Mouse (Mus musculus) midbrain, embryonic 15.5 days (tissue): ENCODE results near the gene Ddx42. TPM values are rescaled to one million over a fixed set of nuclear protein-coding genes. Genes with fewer than 3 reads are reported as not detected.
"Not testable (repeated sequence)": the region's sequence is repeated elsewhere in the genome, so short reads cannot be mapped to it uniquely, and the experiment has no call there.

Experiments
- ATAC-seq: fragments of 200-750 bp; cut with Nextera tagmentation; replicated peaks from 2 replicates; pipeline ENCODE4 v1.8.0; 2017; ENCODE audit warnings: moderate TSS enrichment
- H3K27ac ChIP-seq: fragments of 300-500 bp; sonication (generic); 2 replicates; pipeline ENCODE4 v1.5.1; 2015; ENCODE audit warnings: mild to moderate bottlenecking, inconsistent platforms
- H3K27me3 ChIP-seq: fragments of 300-500 bp; sonication (generic); replicated peaks from 2 replicates; pipeline ENCODE4 v1.6.1; 2015; ENCODE audit warnings: inconsistent platforms
- H3K36me3 ChIP-seq: fragments of 300-500 bp; sonication (generic); replicated peaks from 2 replicates; pipeline ENCODE4 v1.6.1; 2015; ENCODE audit warnings: inconsistent platforms
- H3K4me1 ChIP-seq: fragments of 300-500 bp; sonication (generic); 2 replicates; pipeline ENCODE4 v1.6.1; 2015; ENCODE audit warnings: inconsistent platforms
- H3K4me2 ChIP-seq: fragments of 300-500 bp; sonication (generic); 2 replicates; pipeline ENCODE4 v1.6.1; 2015; ENCODE audit warnings: inconsistent platforms, mild to moderate bottlenecking, moderate library complexity
- H3K4me3 ChIP-seq: fragments of 300-500 bp; sonication (generic); 2 replicates; pipeline ENCODE4 v1.5.1; 2015; ENCODE audit warnings: mild to moderate bottlenecking, inconsistent platforms
- H3K9ac ChIP-seq: fragments of 300-500 bp; sonication (generic); 2 replicates; pipeline ENCODE4 v1.6.1; 2015; ENCODE audit warnings: mild to moderate bottlenecking, inconsistent platforms
- H3K9me3 ChIP-seq: fragments of 300-500 bp; sonication (generic); 2 replicates; pipeline ENCODE4 v1.6.1; 2016; ENCODE audit warnings: inconsistent platforms
- WGBS: fragments of 180-500 bp; shearing (Covaris S2); methylation state at CpG from one replicate; pipeline ENCODE4 v1.1.7; 2015; ENCODE audit warnings: mixed read lengths; 5-methylcytosine and 5-hydroxymethylcytosine counted together
- polyA plus RNA-seq: library from polyadenylated mRNA; unstranded; fragments of >200 nt; fragmentation: Nextera tagmentation; extraction: Ambion mirVana; gene quantifications from 2 replicates; pipeline ENCODE4 v1.2.1, GENCODE M21; 2015

The Ddx42 gene
- polyA plus RNA-seq, 1 experiment from 2014 or later = 93.6 TPM

DNA sequence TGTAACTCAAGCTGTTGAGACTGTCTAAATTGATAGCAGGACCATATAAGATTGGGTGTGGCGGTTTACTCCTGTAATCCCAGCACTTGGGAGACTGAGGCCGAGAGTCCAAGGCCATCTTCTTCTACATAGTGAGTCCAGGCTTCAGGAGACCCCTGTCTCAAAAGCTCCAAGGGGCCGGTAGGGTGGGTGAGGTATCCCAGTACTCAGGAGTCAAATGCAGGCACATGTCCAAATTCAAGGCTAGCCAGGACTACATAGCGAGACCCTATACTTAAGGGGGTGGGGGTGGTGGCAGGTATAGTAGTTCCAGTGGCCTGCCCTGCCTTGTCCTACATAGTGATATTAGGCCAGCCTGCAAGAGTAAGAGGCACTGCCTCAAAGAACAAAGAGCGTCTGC, 1.9 kb upstream of the Ddx42 start:
- ATAC-seq = no peak
- WGBS = 91% methylated on average over 5 of the region's 5 CpGs
- peak overlapping the region; percentile 92; the same call in 1 of the 2 replicates for H3K4me3 ChIP-seq
- H3K9me3 ChIP-seq = no peaks in the 10 kb centered on the region
- no peaks in the 10 kb centered on the region for H3K27me3 ChIP-seq
- no peak overlapping the region for H3K27ac ChIP-seq
- H3K9ac ChIP-seq = peak overlapping the region; percentile 68; the same call in 1 of the 2 replicates
- H3K36me3 ChIP-seq = peaks cover 24% of the 10 kb centered on the region
- peak overlapping the region; percentile 70 for H3K4me2 ChIP-seq
- H3K4me1 ChIP-seq = peaks cover 45% of the 10 kb centered on the region

DNA sequence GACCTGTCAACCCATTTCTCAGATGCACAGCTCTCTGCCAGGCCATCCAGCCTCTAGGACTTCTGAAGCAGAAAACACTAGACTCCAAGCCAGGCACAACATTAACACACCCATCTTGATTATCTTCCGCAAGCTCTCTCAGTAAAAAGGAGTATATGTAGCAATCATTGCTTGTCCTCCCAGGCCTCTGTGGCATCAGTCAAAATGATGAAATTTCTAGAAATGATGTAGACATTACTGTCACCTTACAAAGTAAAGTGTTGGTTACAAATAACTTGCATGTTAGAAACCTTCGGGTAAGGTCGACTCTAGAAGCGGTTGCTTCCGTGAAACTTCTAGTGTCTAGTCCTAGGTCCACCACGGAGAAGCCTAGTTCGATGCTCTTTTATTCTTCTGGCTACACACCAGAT, 1.3 kb upstream of the Ddx42 start:
- no peak for ATAC-seq
- peaks cover 50% of the 10 kb centered on the region for H3K4me1 ChIP-seq
- H3K4me3 ChIP-seq = peak overlapping the region; percentile 92
- 32% methylated on average over 7 of the region's 7 CpGs for WGBS
- H3K9me3 ChIP-seq = no peaks in the 10 kb centered on the region
- peak overlapping the region; percentile 68 for H3K9ac ChIP-seq
- peaks cover 19% of the 10 kb centered on the region for H3K36me3 ChIP-seq
- no peaks in the 10 kb centered on the region for H3K27me3 ChIP-seq
- peak overlapping the region; percentile 96 for H3K27ac ChIP-seq
- H3K4me2 ChIP-seq = peak overlapping the region; percentile 70

DNA sequence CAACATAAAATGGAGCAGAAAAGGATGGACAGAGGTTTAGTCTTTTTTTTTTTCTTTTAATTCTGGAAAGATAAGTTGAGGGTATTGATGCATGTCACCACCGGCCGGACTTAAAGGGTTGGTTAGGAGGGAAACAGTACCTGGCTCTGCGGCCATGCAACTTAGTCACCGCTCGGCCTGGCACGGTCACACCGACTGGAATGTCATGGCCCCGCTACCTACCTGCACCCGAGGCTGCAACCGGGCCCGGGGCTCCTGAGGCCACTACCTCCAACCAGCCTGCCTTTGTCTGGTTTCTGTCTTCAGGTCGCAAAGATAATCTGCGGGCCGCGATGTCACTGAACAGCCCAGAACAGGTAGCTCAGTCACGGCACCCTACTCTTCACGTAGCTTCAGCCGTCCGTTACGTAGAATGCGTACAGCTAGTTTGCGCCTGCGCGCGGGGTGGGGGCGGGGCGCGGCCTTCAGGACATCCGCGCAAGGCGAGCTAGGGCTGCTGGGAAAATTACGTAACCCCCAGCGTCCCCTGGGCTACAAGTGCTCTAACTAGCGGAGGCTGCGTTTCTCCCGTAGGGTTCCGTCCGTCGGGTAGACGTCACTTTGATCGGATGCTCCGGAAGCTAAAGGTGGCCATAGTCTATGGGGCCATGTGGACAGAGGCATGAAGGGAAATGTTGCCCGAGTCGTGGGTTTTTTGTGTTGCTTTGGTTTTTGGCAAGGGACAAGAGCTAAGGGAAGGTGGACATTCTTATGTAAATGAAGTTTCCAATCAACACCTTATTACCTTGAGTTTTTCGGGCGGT, 598 bp upstream of the Ddx42 start, which contains the start of gene Ccdc47:
TSS of gene Ccdc47 (minus strand) at position 418 of the 803 bp plus-strand sequence.
- H3K9me3 ChIP-seq = no peaks in the 10 kb centered on the region
- 0% methylated on average over 46 of the region's 46 CpGs for WGBS
- H3K9ac ChIP-seq = peak within 1 kb of the TSS; percentile 92
- no peaks in the 10 kb centered on the region for H3K27me3 ChIP-seq
- H3K4me3 ChIP-seq = peak within 1 kb of the TSS; percentile 92
- H3K36me3 ChIP-seq = peaks cover 14% of the 10 kb centered on the region; the same call in 1 of the 2 replicates
- ATAC-seq = peak; percentile 98
- H3K4me2 ChIP-seq = peak within 1 kb of the TSS; percentile 70
- H3K27ac ChIP-seq = peak within 1 kb of the TSS; percentile 96
- peaks cover 54% of the 10 kb centered on the region for H3K4me1 ChIP-seq

DNA sequence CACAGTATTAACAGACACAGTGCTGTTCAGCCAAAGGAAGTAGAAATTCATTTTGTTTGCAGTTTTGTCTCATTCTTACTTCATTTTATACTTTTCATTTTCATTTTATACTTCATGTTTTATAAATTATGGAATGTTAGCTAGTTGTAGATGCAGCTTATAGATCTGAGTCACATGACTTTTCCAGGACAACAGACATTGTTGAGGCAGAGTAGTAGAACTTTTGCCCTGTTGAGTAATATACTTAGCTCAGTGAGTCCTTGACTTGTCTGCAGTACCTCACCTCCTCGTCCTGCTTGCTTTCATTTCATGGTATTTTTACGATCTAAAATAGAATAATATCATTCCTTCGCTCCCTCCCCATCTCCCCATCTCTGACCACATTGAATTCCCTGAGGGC, 3.9 kb downstream of the Ddx42 start:
- ATAC-seq = no peak
- no peak overlapping the region for H3K4me3 ChIP-seq
- H3K9me3 ChIP-seq = no peaks in the 10 kb centered on the region
- H3K27me3 ChIP-seq = no peaks in the 10 kb centered on the region
- peaks cover 36% of the 10 kb centered on the region for H3K4me1 ChIP-seq
- H3K36me3 ChIP-seq = peaks cover 14% of the 10 kb centered on the region; the same call in 1 of the 2 replicates
- H3K27ac ChIP-seq = no peak overlapping the region
- no peak overlapping the region for H3K4me2 ChIP-seq
- WGBS = 93% methylated on average over 3 of the region's 3 CpGs
- no peak overlapping the region for H3K9ac ChIP-seq

DNA sequence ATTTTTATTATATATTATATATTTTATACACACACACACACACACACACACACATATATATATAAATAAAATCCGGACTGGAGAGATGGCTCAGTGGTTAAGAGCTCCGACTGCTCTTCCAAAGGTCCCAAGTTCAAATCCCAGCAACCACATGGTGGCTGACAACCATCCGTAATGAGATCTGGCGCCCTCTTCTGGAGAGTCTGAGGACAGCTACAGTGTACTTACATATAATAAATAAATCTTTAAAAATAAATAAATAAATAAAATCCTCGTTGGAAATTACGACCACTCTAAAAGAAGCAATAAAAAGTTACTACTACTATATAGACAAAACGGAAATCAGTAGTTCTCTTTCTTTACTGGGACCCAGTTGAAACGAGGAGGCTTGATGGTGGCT, 17.3 kb downstream of the Ddx42 start:
- H3K4me2 ChIP-seq, ATAC-seq, H3K9me3 ChIP-seq, H3K27ac ChIP-seq, H3K9ac ChIP-seq, H3K27me3 ChIP-seq, H3K4me3 ChIP-seq, H3K4me1 ChIP-seq: not testable (repeated sequence)
- 85% methylated on average over 8 of the region's 8 CpGs for WGBS
- H3K36me3 ChIP-seq = peaks cover 54% of the 10 kb centered on the region

DNA sequence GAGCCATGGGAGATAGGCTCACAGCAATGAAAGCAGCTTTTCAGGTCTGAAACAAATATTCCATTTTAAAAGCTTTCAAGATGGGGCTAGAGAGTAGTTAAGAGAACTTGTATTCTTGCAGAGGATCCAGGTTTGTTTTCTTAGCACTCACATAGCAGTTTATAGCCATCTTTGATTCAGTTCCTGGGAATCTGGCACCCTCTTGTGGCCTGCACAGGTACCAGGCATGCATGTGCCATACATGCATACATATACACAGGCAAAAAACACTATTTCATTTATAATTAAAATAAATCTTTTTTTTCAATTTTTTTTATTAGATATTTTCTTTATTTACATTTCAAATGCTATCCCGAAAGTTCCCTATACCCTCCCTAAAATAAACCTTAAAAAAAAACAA, 30.1 kb downstream of the Ddx42 start:
- H3K27me3 ChIP-seq = no peaks in the 10 kb centered on the region
- no peaks in the 10 kb centered on the region for H3K4me1 ChIP-seq
- no peak overlapping the region for H3K9ac ChIP-seq
- no peak overlapping the region for H3K27ac ChIP-seq
- WGBS = 93% methylated on average over 1 of the region's 1 CpGs
- H3K9me3 ChIP-seq = no peaks in the 10 kb centered on the region; the same call in 1 of the 2 replicates
- no peak overlapping the region for H3K4me2 ChIP-seq
- peaks cover 88% of the 10 kb centered on the region for H3K36me3 ChIP-seq
- H3K4me3 ChIP-seq = no peak overlapping the region
- no peak for ATAC-seq

DNA sequence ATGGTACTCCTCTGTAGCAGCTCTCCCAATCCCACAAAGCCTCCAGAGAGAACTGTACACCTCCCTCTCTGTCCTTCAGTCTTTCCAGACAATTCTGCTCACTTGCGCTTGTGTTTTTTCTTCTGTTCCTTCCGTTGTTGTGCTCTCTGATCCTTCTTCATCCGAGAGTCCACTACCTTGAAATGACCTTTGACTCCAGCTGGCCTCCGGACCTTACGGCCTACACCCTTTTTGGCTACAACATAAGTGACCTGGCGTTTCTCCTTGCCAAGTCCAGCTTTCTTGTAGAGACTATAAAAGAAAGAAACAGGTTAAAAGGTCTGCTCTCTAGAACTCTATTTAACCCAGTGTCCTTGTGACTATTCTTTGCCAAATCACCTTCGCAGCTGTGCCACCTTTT, 32.6 kb downstream of the Ddx42 start:
- WGBS = 90% methylated on average over 7 of the region's 7 CpGs
- no peak overlapping the region for H3K4me3 ChIP-seq
- no peaks in the 10 kb centered on the region for H3K27me3 ChIP-seq
- H3K27ac ChIP-seq = no peak overlapping the region
- no peak overlapping the region for H3K4me2 ChIP-seq
- peaks cover 80% of the 10 kb centered on the region for H3K36me3 ChIP-seq
- H3K9me3 ChIP-seq = no peaks in the 10 kb centered on the region; the same call in 1 of the 2 replicates
- no peak overlapping the region for H3K9ac ChIP-seq
- ATAC-seq = no peak
- H3K4me1 ChIP-seq = no peaks in the 10 kb centered on the region

DNA sequence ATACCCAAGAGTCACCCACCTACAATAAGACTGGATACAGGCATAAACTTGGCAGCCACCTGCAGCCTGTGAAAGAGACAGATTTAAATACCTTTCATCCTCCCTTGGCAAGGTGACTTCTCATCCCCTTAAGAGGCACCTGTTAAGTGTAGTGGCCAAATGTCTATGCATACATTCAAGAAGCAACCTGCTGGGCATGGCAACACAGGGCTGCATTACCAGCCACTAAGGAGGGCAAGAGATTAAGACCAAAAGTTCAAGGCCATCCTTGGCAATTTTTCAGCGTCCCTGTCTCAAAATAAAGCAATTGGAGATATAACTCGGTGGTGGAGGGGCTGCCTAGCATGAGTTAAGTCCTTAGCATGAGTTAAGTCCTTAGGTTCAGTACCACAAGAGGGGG, 38.0 kb downstream of the Ddx42 start:
- H3K4me2 ChIP-seq = peak overlapping the region; percentile 89
- peak overlapping the region; percentile 70 for H3K4me3 ChIP-seq
- peak overlapping the region; percentile 42; the same call in 1 of the 2 replicates for H3K9ac ChIP-seq
- no peaks in the 10 kb centered on the region for H3K9me3 ChIP-seq
- H3K27me3 ChIP-seq = no peaks in the 10 kb centered on the region
- H3K36me3 ChIP-seq = peaks cover 36% of the 10 kb centered on the region
- ATAC-seq = no peak
- no peak overlapping the region for H3K27ac ChIP-seq
- H3K4me1 ChIP-seq = peaks cover 23% of the 10 kb centered on the region
- WGBS = 25% methylated on average over 2 of the region's 2 CpGs

DNA sequence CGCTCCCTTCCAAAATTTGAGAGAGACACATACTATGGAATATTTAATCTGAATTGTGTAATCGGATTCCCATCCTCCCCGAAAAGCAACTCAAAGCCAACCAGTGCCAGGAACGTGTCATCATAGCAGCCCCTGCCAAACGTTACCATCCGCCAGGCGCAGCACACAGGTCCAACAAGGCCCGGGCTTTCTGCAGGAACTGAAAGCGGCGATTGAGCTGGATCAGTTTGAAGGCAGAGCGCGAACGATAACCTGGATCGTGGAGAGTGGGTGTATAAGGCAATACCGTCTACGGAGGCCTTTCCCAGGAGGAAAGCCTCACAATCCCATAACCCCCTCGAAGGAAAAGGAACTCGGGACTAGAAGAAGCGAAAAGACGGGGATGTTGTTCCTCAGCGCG, 38.4 kb downstream of the Ddx42 start:
- H3K4me1 ChIP-seq = peaks cover 23% of the 10 kb centered on the region
- ATAC-seq = no peak; the same call in 1 of the 2 replicates
- 0 out of 2 replicates have a peak overlapping the region, but pooled peaks have one; percentile 2 for H3K27ac ChIP-seq
- H3K9ac ChIP-seq = peak overlapping the region; percentile 42
- H3K27me3 ChIP-seq = no peaks in the 10 kb centered on the region
- H3K9me3 ChIP-seq = no peaks in the 10 kb centered on the region
- peaks cover 32% of the 10 kb centered on the region for H3K36me3 ChIP-seq
- peak overlapping the region; percentile 89 for H3K4me2 ChIP-seq
- H3K4me3 ChIP-seq = peak overlapping the region; percentile 70
- 4% methylated on average over 22 of the region's 22 CpGs for WGBS

DNA sequence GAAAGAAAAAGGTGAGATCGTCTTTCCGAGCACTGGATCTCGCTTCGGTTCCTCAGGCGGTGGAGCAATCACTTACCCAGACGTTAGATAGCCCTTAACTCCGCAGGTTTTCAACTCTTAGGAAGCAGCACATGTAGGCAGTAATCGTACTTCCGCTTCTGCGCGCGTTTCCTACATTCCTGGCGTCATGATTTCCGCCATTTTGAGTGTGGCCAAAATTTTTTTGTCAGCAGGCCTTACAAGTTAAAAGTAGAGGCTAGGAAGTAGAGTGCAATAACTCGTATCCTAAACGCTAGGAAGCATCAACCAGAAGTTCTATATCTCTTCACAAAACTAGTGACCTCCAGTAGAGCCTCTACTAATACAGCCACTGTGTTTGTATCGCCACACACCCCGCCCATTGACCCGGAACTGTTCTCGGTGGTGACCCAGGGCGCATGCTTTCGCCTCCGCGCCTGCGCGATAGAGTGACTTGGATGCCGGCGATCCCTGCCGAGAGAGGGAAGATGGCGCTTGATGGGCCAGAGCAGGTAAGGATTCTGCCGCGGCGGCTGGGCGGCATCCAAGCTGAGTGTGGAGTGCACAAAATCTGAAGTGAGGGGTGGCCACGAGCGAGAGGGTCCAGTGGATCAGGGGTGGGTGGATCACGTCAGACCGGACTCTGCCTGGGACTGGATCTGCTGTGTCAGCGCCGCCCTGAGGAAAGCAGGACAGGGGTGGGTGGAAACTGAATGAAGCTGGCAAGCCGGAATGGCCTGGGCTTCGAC, 39.1 kb downstream of the Ddx42 start, which contains the start of the genes Ftsj3 and Psmc5:
TSS of gene Ftsj3 (minus strand) at position 395 of the 767 bp plus-strand sequence.
TSS of gene Psmc5 (plus strand) at position 470 of the 767 bp plus-strand sequence.
- Histone ChIP-seq H3K36me3 (peaks cover 25% of the 10 kb centered on the region), H3K4me3 (peak within 1 kb of the TSS; percentile 70), H3K4me1 (peaks cover 23% of the 10 kb centered on the region), H3K27me3 (no peaks in the 10 kb centered on the region), H3K9ac (peak within 1 kb of the TSS; percentile 71), H3K27ac (peak within 1 kb of the TSS; percentile 84), H3K9me3 (no peaks in the 10 kb centered on the region), H3K4me2 (peak within 1 kb of the TSS; percentile 89)
- ATAC-seq = peak; percentile 94
- WGBS = 0% methylated on average over 42 of the region's 42 CpGs

DNA sequence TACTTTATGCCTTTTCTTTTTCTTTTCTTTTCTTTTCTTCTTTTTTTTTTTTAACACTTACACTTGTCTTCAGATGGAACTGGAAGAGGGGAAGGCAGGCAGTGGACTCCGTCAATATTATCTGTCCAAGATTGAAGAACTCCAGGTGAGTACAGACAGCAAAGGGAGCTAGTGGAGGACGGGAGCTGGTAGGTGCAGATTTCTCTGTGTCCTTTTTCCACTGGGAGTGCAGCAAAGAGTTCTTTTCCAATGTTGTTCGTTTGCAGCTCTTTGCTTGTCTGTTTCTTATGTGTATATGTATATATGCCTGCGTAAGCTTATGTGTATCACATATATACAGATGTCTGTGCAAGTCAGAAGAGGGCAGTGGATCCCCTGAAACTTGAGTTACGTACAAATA, 40.0 kb downstream of the Ddx42 start:
- peaks cover 20% of the 10 kb centered on the region; the same call in 1 of the 2 replicates for H3K36me3 ChIP-seq
- peak overlapping the region; percentile 71 for H3K9ac ChIP-seq
- WGBS = 77% methylated on average over 5 of the region's 5 CpGs
- H3K9me3 ChIP-seq = no peaks in the 10 kb centered on the region
- peak overlapping the region; percentile 70 for H3K4me3 ChIP-seq
- H3K4me2 ChIP-seq = peak overlapping the region; percentile 89
- H3K27ac ChIP-seq = no peak overlapping the region
- H3K27me3 ChIP-seq = no peaks in the 10 kb centered on the region
- peaks cover 23% of the 10 kb centered on the region for H3K4me1 ChIP-seq
- ATAC-seq = no peak

DNA sequence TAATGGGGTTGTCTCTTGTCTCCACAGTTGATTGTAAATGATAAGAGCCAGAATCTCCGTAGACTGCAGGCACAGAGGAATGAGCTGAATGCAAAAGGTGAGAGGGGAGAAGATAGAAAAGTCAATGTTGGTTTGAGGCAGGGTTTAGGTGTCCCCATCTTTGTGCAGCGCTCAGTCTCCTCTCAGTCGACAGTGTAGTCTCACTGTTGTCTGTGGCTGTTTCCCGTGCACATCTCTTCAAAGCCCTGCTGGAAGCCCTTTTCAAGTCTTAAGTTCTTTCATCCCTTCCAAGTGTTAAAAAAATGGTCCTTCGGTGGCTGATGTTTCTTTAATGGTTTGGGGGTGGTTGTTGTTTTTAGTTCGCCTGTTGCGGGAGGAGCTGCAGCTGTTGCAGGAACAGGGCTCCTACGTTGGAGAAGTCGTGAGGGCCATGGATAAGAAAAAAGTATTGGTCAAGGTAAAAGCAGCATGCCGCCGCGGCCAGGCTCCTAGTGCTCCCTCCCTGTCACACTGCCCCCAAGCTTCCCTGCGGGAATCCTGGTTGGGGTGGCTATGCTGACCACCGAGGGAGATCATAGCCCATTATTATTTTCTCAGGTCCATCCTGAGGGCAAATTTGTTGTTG, 44.2 kb downstream of the Ddx42 start:
- 83% methylated on average over 14 of the region's 14 CpGs for WGBS
- Histone ChIP-seq H3K27ac (no peak overlapping the region), H3K4me3 (no peak overlapping the region), H3K36me3 (peaks cover 38% of the 10 kb centered on the region), H3K9me3 (no peaks in the 10 kb centered on the region), H3K27me3 (no peaks in the 10 kb centered on the region), H3K4me2 (no peak overlapping the region), H3K4me1 (peaks cover 14% of the 10 kb centered on the region), H3K9ac (no peak overlapping the region)
- ATAC-seq = no peak
